Mouse (Mus musculus) ES-Bruce4 (cell line): Measurements from ENCODE around the gene Glb1.

Experiments used
- CTCF ChIP-seq: IDR thresholded peaks from one replicate; pipeline ENCODE4 v1.8.1; 2011; ENCODE audit warnings: low read depth, low read length
- EP300 ChIP-seq: IDR thresholded peaks from 2 replicates; pipeline ENCODE4 v1.6.1; 2011; ENCODE audit warnings: low read depth, low read length; ENCODE audit not compliant: insufficient read depth

DNA sequence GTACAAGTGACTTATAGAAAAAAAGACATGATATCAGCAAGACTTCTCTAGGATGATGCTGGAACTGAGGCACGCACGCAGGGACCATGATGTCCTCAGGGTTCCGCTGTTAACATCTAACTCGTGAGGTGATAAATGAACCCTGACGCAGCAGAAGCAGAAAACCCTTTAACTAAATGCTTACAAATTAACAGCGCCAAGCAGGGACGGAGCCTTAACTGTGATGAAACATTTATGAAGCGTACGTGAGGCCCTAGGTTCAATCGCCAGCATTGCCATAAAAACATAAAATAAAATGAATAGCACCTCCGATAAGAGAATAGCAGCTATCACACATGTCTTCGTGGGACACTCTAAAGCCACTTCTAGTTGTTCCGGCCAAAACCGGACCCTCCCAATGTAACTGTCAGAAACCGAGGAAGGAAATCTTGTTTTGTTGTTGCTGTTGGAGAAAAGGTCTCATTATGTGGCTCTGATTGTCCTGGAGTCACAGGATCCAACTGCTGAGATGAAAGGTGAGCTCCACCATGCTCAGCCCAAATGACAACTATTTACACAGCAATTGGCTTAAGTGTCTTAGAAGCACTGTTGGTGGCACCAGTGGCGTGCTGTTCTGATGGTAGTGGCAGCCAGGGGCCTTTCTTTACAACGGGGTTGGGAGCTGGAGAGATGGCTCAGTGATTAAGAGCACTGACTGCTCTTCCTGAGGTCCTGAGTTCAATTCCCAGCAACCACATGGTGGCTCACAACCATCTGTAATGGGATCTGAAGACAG, 17.8 kb upstream of the Glb1 start:
- TF ChIP-seq CTCF = no peak
- no peak for TF ChIP-seq EP300
